Mouse (Mus musculus) E14TG2a.4 (cell line): ENCODE measurements around the gene Hsf2bp.

Experiments used
- CTCF ChIP-seq: conservative IDR thresholded peaks from 2 replicates; pipeline ENCODE4 v1.5.1; 2014; ENCODE audit warnings: low read length
- NANOG ChIP-seq: IDR thresholded peaks from 2 replicates; pipeline ENCODE4 v1.6.1; 2014; ENCODE audit warnings: borderline replicate concordance, low read length, mixed read lengths
- POU5F1 ChIP-seq: IDR thresholded peaks from 2 replicates; pipeline ENCODE4 v1.6.1; 2014; ENCODE audit warnings: low read length, borderline replicate concordance

DNA sequence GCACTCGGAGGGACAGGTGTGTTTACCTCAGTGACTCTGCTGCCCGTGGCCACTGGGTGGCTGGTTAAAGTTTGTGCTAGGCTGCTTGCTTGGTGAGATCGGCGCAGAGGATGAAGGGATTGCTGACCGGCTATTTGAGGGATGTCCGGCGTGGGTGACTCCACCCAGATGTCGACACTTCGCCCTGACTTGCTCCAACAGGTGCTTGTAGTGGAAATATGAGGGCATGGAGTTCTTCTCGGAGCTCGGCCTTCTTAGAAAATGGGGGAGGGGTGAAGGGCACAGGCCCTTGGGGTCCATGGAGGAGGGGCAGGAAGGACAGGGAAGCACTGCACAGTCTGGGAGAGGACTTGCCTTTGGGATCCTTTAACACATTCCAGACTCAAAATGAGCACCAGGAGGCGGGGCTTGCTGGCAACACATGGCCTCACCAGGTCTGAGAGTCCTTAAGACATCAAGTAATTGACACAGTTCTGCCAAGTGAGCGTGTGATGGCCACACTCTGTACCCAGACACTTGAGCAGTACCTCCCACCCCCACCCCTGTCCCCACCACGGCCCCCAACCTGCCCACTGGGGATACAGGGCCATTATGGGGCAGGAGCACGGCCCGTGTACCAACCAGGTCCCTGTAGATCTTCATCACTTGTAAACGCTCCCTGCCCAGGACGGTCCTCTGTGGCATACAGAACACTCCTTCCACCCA lies 120.2 kb downstream of the Hsf2bp start:
- TF ChIP-seq CTCF, result no peak
- TF ChIP-seq NANOG, result no peak
- TF ChIP-seq POU5F1, result no peak
